Mouse (Mus musculus) mouse embryonic stem cell (cell line): ENCODE results near the gene 1700003E16Rik.

ENCODE experiments used
- in situ Hi-C, 2 experiments: fragments of 300-500 bp; cut with MboI; formaldehyde crosslinking; loops; 1 replicate in 1 of 2; 3 replicates in 1 of 2; pipeline ENCODE4 v1.14.3; 2019 to 2020; ENCODE audit warnings: low sequenced_read_pairs in 2 of 2, low pct_unique_long_range_greater_than_20kb in 1 of 2, mixed read lengths in 1 of 2; ENCODE audit not compliant: unreplicated experiment in 1 of 2

1700003E16Rik gene

GRCm38 (mm10) chr6:83122961-83123360 lies 33.2 kb upstream of the 1700003E16Rik start:
- in situ Hi-C loops, result no loop called here

- in situ Hi-C loops, result no loop called here
Measured at GRCm38 (mm10) chr6:83124851-83125312, 31.3 kb upstream of the 1700003E16Rik start.

- in situ Hi-C loops, result no loop called here
Measured at GRCm38 (mm10) chr6:83125331-83125730, 30.9 kb upstream of the 1700003E16Rik start, which contains the start of gene Ino80b. Ino80b (minus strand) TSS chr6:83125431.

GRCm38 (mm10) chr6:83127419-83127818 lies 28.8 kb upstream of the 1700003E16Rik start:
- in situ Hi-C loops, result no loop called here

GRCm38 (mm10) chr6:83131469-83132034 lies 24.7 kb upstream of the 1700003E16Rik start:
- in situ Hi-C loops, result no loop called here

- in situ Hi-C loops, result no loop called here
Measured at GRCm38 (mm10) chr6:83132176-83132919, 23.9 kb upstream of the 1700003E16Rik start.

GRCm38 (mm10) chr6:83134226-83134625 lies 22.0 kb upstream of the 1700003E16Rik start:
- in situ Hi-C loops, result no loop called here

GRCm38 (mm10) chr6:83134951-83135513 lies 21.2 kb upstream of the 1700003E16Rik start, which contains the start of gene Rtkn:
Rtkn (plus strand) TSS chr6:83135463.
- in situ Hi-C loops, result no loop called here

- in situ Hi-C loops, result no loop called here
Measured at GRCm38 (mm10) chr6:83135571-83136161, 20.5 kb upstream of the 1700003E16Rik start.

GRCm38 (mm10) chr6:83136291-83136880 lies 19.8 kb upstream of the 1700003E16Rik start:
- in situ Hi-C loops, result no loop called here

- in situ Hi-C loops, result no loop called here
Measured at GRCm38 (mm10) chr6:83136881-83137575, 19.2 kb upstream of the 1700003E16Rik start.

GRCm38 (mm10) chr6:83137576-83137950 lies 18.6 kb upstream of the 1700003E16Rik start:
- in situ Hi-C loops, result no loop called here

- in situ Hi-C loops, result no loop called here
Measured at GRCm38 (mm10) chr6:83138056-83138455, 18.1 kb upstream of the 1700003E16Rik start.

- in situ Hi-C loops, result no loop called here
Measured at GRCm38 (mm10) chr6:83140044-83140443, 16.2 kb upstream of the 1700003E16Rik start.

GRCm38 (mm10) chr6:83141636-83142035 lies 14.6 kb upstream of the 1700003E16Rik start:
- in situ Hi-C loops, result no loop called here

GRCm38 (mm10) chr6:83142211-83142731 lies 13.9 kb upstream of the 1700003E16Rik start:
- in situ Hi-C loops, result no loop called here

- in situ Hi-C loops, result no loop called here
Measured at GRCm38 (mm10) chr6:83142886-83143285, 13.3 kb upstream of the 1700003E16Rik start.

GRCm38 (mm10) chr6:83145209-83145608 lies 11.0 kb upstream of the 1700003E16Rik start:
- in situ Hi-C loops, result no loop called here
